Mouse (Mus musculus): Measurements from ENCODE around the gene Olfr218.

GRCm38 (mm10) chr1:173227081-173227480 lies 29.5 kb downstream of the Olfr218 start, which contains the start of gene Fcer1a:
- TF ChIP-seq CTCF (IDR thresholded peaks at IDR 0.05) (no peak), POLR2A (IDR thresholded peaks at IDR 0.05; ENCODE audit: insufficient read depth, low read depth, low read length) (no peak), EP300 (IDR thresholded peaks at IDR 0.05; ENCODE audit: insufficient read depth, low read depth, low read length) (no peak)

Data from heart, adult 2 months (tissue).